Mouse (Mus musculus) thymus, adult 2 months (tissue): ENCODE results near the gene Rbp2.

Experiments used
- CTCF ChIP-seq: fragments of 200-500 bp; IDR thresholded peaks from 2 replicates; pipeline ENCODE4 v1.5.1; 2012; ENCODE audit warnings: mild to moderate bottlenecking, control low read depth, low read length, moderate library complexity, borderline replicate concordance; ENCODE audit not compliant: control insufficient read depth, poor library complexity, insufficient read depth; ENCODE audit errors: extremely low read depth
- POLR2A ChIP-seq: fragments of 200-500 bp; IDR thresholded peaks from 2 replicates; pipeline ENCODE4 v1.6.1; 2012; ENCODE audit warnings: mild to moderate bottlenecking, low read length, control low read depth, moderate library complexity; ENCODE audit not compliant: control insufficient read depth, poor library complexity, insufficient read depth; ENCODE audit errors: extremely low read depth

DNA sequence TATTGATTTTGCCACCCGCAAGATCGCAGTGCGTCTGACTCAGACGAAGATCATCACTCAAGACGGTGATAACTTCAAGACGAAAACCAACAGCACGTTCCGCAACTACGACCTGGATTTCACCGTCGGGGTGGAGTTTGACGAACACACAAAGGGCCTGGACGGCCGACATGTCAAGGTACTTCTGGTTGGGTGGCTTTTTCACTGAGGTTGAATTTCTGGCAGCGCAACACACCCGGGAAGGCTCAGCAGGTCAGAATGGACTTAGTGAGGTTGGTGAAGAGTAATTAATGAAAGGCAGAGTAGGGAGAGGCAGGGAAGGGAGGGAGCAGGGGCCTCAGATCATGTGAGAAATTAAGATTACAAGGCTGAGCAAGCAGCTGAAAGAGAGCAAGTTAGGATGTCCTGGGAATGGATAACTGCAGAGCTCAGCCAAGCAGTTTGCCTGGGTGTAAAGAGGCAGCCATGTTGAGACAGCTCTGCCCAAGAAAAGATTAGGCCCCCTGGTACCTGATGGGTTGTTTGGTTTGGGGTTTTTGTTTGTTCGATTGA lies 12.9 kb downstream of the Rbp2 start:
- TF ChIP-seq POLR2A, result no peak
- no peak for TF ChIP-seq CTCF
